Mouse (Mus musculus): ENCODE results near the gene AW551984.

AW551984 gene

DNA sequence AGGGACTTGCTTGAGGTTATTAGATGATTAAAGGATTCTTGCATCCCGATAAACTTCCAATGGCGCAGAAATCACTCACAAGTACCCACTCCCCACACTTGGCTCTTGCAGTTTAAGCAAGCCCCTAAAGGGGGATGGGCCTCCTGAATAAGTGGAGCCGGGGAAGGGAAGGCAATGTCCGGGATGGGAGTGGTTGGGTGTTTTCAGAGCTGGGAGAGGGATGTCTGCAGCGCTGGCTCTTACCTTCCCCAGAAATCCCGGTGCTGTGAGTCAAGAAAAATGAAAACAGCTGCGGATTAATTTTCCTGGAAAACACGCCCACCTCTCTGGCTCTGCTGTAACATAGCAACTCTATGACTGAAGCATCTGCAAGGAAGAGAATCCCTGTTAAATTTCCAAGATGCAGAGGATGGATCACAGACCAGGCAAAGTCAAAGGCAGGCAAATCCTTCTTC is at the start of gene AW551984:
AW551984 (minus strand) TSS at position 405 of the 455 bp plus-strand sequence.
- DNase-seq, result no peak

DNA sequence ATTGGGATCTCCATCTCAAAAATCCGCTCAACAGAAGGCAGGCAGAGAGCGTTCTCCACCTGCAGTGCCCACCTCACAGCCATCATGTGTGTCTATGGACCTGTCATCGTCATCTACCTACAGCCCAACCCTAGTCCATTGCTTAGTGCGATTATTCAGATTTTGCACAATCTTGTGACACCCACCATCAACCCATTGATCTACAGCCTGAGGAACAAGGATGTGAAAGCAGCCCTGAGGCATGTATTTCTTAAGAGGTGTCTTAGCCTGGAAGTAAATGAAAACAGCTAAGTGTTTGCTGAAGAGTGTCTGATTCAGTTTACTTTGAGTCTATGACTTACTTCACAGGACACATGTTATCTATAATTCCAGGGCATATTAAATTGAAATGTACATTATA is 43.2 kb upstream of the AW551984 start:
- no peak for DNase-seq

DNA sequence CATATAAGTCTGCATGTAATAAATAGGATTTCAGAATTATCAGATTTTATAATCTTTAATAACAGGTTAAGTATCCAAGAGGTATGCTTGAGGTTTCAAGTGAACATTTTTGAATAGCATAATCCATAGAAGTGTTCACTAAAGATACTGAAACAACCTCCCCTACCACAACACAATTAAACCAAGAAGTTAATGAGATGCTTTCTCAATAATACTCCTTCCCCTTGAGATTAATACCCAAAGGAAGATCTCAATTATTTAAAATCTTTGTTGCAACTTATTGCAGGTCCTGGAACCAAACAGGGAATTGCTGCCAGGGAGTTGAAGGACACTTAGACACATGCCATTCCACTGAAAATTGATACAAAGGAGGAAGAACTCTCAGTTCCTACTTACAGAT is 40.6 kb upstream of the AW551984 start, which contains the start of gene Olfr961:
Olfr961 (plus strand) TSS at position 301 of the 400 bp plus-strand sequence.
- DNase-seq, result no peak

DNA sequence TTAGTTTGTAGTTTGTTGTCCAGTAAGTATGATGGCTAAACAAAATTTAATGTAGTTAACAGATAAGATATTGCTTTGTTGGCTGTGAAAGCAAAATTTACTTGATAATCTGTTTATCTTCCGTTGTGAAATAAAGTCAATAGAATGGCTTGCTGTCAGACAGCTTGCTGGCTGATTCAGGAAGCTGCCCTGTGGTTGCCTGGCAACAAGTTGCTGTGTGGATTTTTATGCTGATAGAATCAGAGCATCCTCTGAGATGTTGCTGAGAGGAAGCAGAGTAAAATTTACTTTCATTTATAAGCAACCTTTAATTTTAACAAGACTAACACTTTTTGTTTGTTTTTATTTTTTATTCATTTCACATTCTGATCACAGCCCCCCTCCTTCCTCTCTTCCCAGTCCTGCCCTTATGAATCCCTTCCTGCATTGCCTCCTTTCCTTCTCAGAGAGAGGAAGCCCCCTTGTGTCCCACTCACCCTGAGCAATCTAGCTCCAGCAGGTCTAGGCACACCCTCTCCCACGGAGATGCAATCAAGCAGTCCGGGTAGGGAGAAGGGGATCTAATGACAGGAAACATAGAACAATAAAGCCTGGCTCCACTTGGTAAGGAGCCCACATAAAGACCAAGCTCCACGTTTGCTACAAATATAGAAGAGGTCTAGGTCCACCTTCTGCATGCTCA is 29.9 kb upstream of the AW551984 start:
- DNase-seq, result no peak

DNA sequence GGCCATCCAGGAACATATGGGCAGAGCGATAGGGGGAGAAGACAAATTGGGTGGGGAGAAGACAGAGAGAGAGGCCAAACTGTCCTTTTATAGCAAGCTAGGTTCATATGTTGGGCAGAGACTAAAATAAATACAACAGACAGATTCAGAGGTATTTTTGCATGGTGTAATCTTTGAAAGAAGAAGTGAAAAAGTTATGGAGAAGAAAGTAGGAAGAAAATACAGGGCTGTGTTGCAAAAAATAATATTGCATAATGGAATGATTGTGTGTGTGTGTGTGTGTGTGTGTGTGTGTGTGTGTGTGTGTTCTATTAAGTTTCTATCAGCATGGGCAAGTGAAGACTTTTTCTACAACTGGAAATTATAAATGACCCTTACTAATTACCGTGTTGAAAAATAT is 24.9 kb upstream of the AW551984 start:
- no peak for DNase-seq

DNA sequence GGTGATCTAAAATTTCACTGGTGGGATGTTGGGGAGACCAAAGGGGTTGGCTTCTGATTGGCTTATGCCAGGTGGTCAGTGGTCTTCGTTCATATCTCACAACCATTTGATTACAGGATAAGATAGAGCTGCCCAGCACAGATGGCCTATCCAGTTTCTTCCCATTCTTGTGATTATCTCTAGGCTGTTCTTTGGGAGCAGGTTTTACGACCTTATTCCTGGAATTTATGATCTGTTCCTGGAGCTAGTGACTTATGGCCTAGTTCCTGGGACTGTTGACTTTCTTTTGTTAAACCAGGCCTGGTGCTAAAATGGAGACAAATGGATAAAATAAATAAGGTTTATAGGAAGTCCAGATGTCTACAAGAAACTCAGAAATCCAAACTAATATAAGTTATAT is 20.5 kb upstream of the AW551984 start:
- no peak for DNase-seq

DNA sequence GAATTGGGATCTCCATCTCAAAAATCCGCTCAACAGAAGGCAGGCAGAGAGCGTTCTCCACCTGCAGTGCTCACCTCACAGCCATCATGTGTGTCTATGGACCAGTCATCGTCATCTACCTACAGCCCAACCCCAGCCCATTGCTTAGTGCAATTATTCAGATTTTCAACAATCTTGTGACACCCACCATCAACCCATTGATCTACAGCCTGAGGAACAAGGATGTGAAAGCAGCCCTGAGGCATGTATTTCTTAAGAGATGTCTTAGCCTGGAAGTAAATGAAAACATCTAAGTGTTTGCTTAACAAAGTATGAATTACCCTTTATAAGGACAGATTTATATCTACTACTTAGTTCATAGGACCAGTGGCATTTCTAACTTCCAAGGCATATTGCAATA is 19.6 kb upstream of the AW551984 start:
- DNase-seq, result no peak

DNA sequence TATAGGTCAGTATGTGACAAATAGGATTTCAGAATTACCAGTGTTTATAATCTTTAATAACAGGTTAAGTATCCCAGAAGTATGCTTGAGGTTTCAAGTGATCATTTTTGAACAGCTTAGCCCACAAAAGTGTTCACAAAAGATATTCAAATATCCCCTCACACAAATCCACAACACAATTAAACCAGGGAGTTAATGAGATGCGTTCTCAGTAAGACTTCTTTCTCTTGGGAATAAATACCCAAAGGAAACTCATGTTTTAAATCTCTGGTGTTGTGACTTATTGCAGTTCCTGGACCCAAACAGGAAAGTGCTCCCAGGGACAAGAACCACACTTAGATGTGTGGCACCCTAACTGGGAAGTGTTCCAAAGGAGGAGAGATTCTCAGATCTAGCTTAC is 16.9 kb upstream of the AW551984 start, which contains the start of gene Olfr960:
Olfr960 (plus strand) TSS at position 301 of the 400 bp plus-strand sequence.
- DNase-seq, result no peak

DNA sequence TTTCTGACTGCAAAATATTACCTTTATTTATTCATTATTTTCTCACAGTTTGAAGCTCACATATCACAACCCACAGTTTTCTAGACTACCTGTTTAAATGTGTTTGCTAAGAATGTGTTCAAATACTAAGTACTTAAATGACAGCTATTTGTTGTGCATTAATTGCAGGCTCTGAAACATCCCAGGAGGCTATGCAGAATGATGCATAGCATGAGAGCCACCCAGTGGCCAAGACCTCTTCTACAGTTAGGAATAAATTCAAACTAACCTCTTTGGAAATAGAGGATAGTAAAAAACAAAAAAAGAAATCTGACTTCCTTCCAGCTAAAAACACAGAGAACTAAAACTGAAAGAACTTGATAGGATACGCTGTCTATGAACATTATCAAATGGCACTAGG is 7.8 kb upstream of the AW551984 start:
- no peak for DNase-seq

DNA sequence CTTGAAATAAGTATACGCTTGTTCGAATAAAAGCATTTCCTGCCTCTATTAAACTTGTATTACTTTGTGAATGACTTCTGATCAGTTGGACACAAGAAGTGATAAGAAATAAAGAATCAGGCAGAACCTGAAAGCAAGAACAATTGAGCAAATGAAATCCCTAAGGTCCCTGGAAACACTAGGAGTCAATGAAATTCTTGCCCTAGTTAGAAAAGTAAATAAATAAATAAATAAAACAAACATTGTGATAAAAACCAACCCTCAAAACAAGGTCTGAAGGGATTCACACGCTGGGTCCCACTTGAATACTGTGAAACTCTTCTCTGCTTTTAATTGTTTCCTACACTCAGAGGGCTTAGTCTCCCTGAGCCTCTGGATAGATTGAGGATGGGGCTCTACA is 6.2 kb upstream of the AW551984 start, which contains the start of gene Olfr148:
Olfr148 (plus strand) TSS at position 301 of the 400 bp plus-strand sequence.
- no peak for DNase-seq

DNA sequence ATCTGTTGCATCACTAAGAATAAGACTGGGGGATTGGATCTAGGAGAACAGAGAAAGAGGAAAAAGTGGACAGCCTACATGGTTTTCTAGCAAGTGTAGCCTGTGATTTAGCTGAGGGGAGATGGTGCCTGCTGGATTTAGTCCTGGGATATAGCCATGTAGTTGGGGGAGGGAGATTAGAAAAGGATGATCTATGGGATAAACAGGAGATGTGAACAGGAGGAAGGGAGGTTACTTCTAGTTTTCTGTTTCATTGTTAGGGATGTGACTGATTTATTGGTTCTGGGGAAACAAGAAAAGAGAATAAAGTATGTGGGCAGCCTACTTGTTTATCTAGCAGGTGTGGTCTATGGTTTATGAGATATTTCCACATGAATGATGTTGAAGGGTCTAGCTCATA is 4.3 kb upstream of the AW551984 start:
- no peak for DNase-seq

DNA sequence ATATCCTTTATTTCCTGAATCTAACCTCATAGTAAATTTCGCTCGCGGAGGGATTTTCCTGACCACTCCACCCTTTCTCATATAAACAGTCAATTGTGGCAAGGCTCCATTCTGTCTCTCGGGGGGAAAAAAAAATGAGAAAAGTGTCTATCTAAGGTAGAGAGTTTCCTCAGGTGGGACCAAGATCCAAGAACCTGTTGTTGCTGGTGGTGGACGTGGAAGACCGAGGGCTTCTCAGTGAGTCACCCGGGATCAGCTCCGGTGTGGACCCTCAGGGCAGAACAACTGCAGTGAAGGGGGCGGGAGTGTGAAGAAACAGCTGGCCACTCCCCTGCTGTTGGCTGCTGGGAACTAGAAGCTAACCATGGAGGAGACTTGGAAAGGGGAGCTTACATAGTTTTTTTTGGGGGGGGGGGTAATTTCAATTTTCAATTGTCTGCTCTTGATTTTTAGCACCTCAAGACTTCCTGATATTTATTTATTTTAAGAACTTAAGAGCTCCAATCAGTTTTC is 814 bp downstream of the AW551984 start:
- DNase-seq, result no peak

DNA sequence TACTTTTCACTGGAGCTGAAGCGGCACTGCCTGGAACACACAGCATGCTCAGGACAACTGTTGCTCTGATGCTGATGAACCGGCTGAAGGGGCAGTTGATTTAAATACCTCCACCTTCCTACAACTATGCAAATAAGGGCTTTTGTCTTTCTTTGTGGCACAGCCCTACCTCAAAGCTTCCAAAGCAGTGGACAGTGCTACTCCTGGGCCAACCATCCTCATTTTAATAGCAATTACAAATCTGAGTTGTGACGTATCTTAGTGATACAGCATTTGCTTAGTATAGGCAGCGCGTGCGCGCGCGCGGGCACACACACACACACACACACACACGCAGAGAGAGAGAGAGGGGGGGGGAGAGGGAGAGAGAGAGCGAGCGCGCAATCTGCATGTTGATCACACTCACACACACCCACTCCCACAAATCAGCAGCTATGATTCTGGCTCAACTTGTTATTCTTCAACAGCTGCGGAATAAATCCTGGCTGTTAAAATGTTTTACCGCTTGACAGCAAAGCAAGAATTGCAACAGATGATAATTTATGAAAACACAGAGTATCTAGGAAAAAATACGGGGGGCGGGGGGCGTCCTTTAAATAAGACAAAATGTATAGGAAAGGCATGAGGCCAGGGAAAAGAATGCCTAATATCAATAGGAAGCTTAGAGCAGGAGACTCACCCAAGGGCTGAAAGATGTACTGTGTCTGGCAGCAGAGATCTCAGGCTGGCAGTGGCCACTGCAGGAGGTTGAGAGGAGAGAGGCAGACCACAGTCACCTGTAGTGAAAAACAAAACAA is 1.5 kb downstream of the AW551984 start:
- DNase-seq, result no peak

DNA sequence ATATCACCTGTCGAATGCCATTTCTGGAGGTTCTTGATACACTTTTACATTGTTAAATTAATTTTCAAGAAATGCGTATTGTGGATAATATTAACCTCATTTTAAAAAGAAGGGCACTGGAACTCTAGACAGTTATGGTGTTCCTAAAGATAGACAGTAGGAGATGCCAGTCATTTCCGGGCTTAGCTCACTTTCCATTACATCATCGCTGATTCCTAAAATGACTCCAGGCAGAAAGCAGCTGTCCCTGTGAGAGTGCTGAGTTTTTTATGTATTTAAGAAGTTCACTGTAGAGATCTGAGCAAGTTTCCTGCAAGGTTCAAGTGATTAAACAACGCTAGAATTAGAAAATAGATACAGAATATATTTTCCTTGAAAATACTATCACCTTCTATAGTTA is 27.2 kb downstream of the AW551984 start:
- DNase-seq, result no peak

DNA sequence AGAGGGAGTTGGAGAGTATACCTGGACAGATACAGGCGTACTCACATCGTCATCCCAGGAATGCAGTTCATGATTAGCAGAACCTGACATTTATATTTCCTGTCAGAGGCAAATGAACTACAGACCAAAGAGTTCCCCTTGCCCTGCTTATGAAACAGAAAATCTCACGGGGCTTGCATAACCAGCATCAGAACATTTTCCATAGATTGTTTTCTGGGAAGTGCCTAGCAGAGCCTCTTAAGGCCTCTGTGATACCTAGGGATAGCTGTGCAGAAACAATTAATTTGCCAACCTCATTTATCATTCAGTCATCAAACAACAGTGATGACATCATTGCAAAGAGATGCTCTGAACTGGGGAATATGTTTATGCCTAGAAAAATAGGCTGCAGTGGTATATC is 28.7 kb downstream of the AW551984 start, which contains the start of gene Olfr959:
Olfr959 (minus strand) TSS at position 101 of the 400 bp plus-strand sequence.
- DNase-seq, result no peak

DNA sequence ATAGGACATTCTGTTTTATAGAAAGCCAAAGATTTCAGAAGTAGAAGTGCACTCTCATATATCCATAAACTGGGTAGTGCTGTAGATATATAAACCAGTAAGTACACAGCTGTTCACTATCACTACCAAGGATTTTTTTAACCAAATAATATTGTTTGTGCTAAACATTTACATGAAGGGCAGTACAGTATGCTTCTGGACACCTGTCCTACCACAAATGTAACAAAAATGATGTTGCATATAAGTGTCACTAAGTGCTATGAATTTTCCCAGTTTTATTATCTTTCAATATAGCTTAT is 45.9 kb downstream of the AW551984 start:
- no peak for DNase-seq

DNA sequence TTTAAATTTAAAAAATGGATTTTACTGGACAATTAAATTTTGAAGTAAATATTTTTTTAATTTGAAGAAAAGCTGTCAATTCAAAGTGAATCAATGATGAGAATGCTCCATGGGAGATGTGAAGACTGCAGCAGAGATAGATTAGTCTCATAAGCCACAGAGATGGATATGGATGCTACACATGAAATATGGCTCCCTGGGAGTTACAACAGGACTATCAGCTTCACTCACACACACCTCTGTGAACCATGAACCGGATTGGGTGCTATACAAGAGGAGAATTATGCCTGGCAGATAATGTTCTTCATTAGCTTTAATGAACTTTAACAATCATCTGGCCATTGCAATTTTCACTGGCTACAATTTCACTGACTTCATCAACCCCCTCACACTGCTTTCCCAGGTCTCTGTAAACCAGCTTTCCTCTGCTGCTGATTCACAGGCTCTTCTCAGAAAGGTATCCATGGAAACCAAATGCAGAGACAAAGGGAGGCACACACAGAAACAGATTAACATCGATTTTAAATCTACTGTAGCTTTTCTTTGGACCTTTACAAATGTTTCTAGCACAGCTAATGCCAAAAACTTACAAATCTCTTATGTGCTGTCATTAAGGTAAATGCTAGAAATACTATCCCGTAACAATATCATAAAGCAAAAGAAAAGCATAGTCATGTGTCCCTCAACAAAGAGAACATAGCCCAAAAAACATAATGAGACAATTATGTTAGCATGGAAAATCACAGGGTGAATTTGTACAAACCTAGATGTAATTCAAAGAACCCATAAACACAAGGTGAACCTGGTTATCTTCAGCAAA is 46.5 kb downstream of the AW551984 start:
- no peak for DNase-seq

DNA sequence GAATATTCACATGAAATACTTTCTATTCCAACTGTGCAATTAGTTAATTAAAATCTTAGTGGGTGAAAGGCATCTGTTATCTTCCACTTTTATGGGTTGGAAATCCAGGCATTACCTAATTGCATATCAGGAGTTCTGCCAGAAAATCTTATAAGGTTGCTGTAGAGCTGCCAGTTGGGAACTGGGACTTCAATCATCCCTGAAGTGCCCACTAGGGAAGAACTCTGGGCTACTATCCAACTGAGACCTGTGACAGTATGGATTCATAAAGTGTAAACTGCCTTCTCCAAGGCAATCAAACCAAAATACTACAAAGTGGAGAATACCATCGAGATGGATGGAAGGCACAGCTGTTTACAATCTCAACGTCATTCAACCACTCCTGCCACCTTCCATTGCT is 50.3 kb downstream of the AW551984 start, which contains the start of gene Olfr958:
Olfr958 (minus strand) TSS at position 109 of the 400 bp plus-strand sequence.
- no peak for DNase-seq

DNA sequence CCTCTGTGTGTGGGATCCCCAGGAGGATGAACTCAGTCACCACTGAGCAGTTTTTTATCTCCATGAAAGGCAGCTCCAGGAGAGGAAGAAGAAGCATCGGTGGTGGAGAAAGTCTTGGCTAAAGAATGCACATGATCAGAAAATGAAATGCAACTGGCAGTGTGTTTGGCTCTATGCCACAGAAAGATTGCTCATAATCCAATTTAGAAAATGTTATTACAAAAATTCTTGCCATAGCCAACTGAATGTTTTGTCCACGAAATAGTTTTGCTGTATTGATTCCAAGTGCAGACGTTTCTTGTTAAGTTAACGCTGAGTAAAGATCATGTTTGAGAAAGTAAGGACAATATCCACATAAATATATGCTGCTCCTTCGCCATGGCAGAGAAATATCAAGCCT is 53.4 kb downstream of the AW551984 start:
- DNase-seq, result no peak

Data from cerebellum, postnatal 36 days (tissue).